Mouse (Mus musculus) kidney, postnatal 0 days (tissue): ENCODE results near the gene Csrp2. TPM values are rescaled to one million over a fixed set of nuclear protein-coding genes. Genes with fewer than 3 reads are reported as not detected.

Source experiments
- ATAC-seq: fragments of 200-750 bp; cut with Nextera tagmentation; replicated peaks from 2 replicates; pipeline ENCODE4 v1.8.0; 2017; ENCODE audit warnings: low read depth, moderate number of reproducible peaks, moderate TSS enrichment, moderate library complexity; ENCODE audit not compliant: low FRiP score
- DNase-seq: peaks from one replicate; pipeline ENCODE4 v3.0.0-alpha.2; 2016; ENCODE audit warnings: low spot score
- H3K27ac ChIP-seq: fragments of 300-500 bp; sonication (generic); 2 replicates; pipeline ENCODE4 v1.5.1; 2014; ENCODE audit warnings: mild to moderate bottlenecking
- H3K27me3 ChIP-seq: fragments of 300-500 bp; sonication (generic); 2 replicates; pipeline ENCODE4 v1.6.1; 2014; ENCODE audit warnings: low read length, mixed read lengths; ENCODE audit not compliant: insufficient read depth
- H3K36me3 ChIP-seq: fragments of 300-500 bp; sonication (generic); 2 replicates; pipeline ENCODE4 v1.6.1; 2014; ENCODE audit warnings: low read length, mixed read lengths; ENCODE audit not compliant: insufficient read depth
- H3K4me1 ChIP-seq: fragments of 300-500 bp; sonication (generic); replicated peaks from 2 replicates; pipeline ENCODE4 v1.6.1; 2014; ENCODE audit warnings: antibody characterized with exemption, low read length, mixed read lengths; ENCODE audit not compliant: insufficient read depth
- H3K4me2 ChIP-seq: fragments of 300-500 bp; sonication (generic); 2 replicates; pipeline ENCODE4 v1.6.1; 2014; ENCODE audit warnings: mild to moderate bottlenecking, low read length, moderate library complexity, mixed read lengths
- H3K4me3 ChIP-seq: fragments of 300-500 bp; sonication (generic); replicated peaks from 2 replicates; pipeline ENCODE4 v1.5.1; 2014; ENCODE audit warnings: low read depth, low read length
- H3K9ac ChIP-seq: fragments of 300-500 bp; sonication (generic); 2 replicates; pipeline ENCODE4 v1.6.1; 2014; ENCODE audit warnings: low read depth, low read length
- H3K9me3 ChIP-seq: fragments of 300-500 bp; sonication (generic); replicated peaks from 2 replicates; pipeline ENCODE4 v1.6.1; 2016; ENCODE audit warnings: low read length, inconsistent platforms, mixed read lengths
- CTCF ChIP-seq: IDR thresholded peaks from 2 replicates; pipeline ENCODE4 v1.5.1; 2016; ENCODE audit warnings: antibody characterized with exemption, low read depth, mild to moderate bottlenecking, moderate library complexity
- WGBS: fragments of 180-500 bp; shearing (Covaris S2); extraction: QIAGEN DNeasy Blood & Tissue Kit; methylation state at CpG from one replicate; pipeline ENCODE4 v1.1.7; 2014; 5-methylcytosine and 5-hydroxymethylcytosine counted together
- polyA plus RNA-seq: library from polyadenylated mRNA; unstranded; fragments of >200 nt; fragmentation: Nextera tagmentation; extraction: Ambion mirVana; gene quantifications from 2 replicates; pipeline ENCODE4 v1.2.1, GENCODE M21; 2015

Gene Csrp2
- polyA plus RNA-seq, 1 experiment from 2014 or later = 206 TPM

DNA sequence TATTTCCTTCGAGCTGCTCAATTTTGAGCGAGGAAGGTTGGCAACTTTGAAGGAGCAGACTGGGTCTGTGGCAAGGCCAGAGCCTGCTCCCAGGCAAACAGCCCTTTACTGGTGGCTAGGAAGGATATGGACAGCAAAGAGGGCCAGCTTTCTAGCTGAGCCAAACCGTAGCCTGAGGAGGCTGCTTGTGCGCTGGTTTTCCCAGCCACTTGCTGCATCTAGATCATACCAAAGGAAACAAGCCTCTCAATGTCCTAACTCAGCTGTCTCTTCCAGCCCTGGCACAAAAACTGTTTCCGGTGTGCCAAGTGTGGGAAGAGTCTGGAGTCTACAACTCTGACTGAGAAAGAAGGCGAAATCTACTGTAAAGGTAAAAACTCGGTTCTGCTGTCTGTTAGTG is 18.8 kb downstream of the Csrp2 start:
- ATAC-seq (no peak), DNase-seq (no peak)
- Histone ChIP-seq H3K9me3 (no peaks in the 10 kb centered on the region), H3K27ac (no peak overlapping the region), H3K27me3 (no peaks in the 10 kb centered on the region), H3K4me2 (no peak overlapping the region), H3K4me1 (no peaks in the 10 kb centered on the region), H3K4me3 (no peak overlapping the region), H3K9ac (no peak overlapping the region), H3K36me3 (peaks cover 25% of the 10 kb centered on the region; the same call in 1 of the 2 replicates)
- TF ChIP-seq CTCF = no peak
- WGBS = 93% methylated on average over 7 of the region's 7 CpGs

DNA sequence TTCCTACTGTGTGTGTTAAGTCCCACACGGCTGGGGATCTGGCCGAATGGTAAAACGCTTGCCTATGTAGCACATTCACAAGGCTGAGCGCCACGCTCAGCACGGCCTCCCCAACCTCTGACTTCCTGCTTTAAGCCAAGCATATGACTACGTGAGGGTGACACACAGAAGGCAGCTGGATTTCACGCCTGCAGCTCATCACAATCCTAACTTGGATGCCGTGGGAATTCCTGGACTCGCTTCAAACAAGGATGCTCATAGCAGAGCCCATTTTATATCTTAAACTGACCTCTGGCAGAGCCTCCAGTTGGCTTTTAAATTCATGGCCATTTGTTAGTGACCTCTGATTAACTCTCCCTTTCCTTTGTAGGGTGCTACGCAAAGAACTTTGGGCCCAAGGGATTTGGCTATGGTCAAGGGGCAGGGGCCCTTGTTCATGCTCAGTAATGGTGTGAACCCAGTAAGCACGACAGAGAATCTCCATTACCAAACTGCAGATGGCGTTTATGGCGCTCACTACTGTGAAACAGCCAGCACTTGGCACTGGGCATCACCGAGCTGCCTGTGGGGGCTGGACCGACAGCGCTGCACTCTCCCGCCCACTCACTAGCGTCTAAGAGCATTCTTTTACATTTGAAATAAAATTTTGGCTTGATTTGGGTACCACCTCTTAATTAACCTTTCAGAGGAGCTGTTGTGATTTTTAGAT is 19.4 kb downstream of the Csrp2 start:
- no peak for DNase-seq
- Histone ChIP-seq H3K27ac (no peak overlapping the region), H3K27me3 (no peaks in the 10 kb centered on the region), H3K4me1 (no peaks in the 10 kb centered on the region), H3K9me3 (no peaks in the 10 kb centered on the region), H3K36me3 (peaks cover 25% of the 10 kb centered on the region; the same call in 1 of the 2 replicates), H3K9ac (no peak overlapping the region), H3K4me3 (no peak overlapping the region), H3K4me2 (no peak overlapping the region)
- 79% methylated on average over 19 of the region's 19 CpGs for WGBS
- ATAC-seq = no peak
- no peak for TF ChIP-seq CTCF

DNA sequence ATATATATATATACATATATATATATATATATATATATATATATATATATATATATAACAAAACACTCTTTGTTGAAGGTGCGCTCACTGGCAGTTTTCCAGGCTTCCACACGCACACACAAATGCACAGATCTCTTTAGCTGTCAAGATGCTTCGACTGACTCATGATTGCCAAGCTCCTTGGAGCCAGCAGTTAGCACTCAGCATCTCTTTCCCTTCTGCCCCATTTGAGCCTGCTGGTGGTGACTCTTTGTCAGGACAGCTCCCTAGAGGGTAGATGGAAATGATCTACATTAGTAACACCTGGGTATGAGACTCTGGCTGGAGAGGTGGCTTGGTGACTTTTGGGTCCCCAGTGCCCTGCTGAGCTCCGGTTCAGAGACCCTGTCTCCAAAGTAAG is 20.1 kb downstream of the Csrp2 start:
- Histone ChIP-seq H3K9ac (no peak overlapping the region), H3K27me3 (no peaks in the 10 kb centered on the region), H3K36me3 (peaks cover 28% of the 10 kb centered on the region), H3K27ac (no peak overlapping the region), H3K4me2 (no peak overlapping the region), H3K9me3 (no peaks in the 10 kb centered on the region), H3K4me3 (no peak overlapping the region), H3K4me1 (no peaks in the 10 kb centered on the region)
- WGBS = 79% methylated on average over 4 of the region's 4 CpGs
- DNase-seq (no peak), ATAC-seq (no peak)
- no peak for TF ChIP-seq CTCF

GRCm38 (mm10) chr10:110940740-110941398 is 21.3 kb downstream of the Csrp2 start:
- 85% methylated on average over 13 of the region's 13 CpGs for WGBS
- H3K9ac ChIP-seq = no peak overlapping the region
- no peaks in the 10 kb centered on the region for H3K9me3 ChIP-seq
- H3K36me3 ChIP-seq = peaks cover 28% of the 10 kb centered on the region
- H3K27ac ChIP-seq = no peak overlapping the region
- no peaks in the 10 kb centered on the region for H3K27me3 ChIP-seq
- no peak overlapping the region for H3K4me2 ChIP-seq
- DNase-seq (no peak), ATAC-seq (peak; percentile 38; the same call in 1 of the 2 replicates)
- no peaks in the 10 kb centered on the region for H3K4me1 ChIP-seq
- TF ChIP-seq CTCF = peak; percentile 38; the same call in 1 of the 2 replicates
- H3K4me3 ChIP-seq = no peak overlapping the region

DNA sequence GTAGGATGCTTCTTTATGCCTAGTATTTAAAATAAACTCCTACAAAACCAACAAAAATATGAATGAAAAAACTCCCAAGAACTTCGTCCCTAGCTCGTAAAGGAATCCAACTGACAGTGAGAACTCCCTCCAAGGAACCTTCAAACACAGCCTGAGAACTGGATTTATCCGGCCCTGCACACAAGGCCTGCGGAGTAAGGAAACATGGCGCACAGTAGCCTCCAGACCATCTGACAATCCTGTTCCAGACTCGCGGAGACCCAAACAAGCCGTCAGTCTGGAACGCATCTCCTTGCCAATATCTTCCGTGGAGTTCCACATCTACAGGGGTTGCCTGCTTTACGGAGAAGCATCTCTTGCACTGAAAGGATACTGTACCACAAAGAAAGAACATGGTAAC is 22.4 kb downstream of the Csrp2 start:
- H3K9ac ChIP-seq = no peak overlapping the region
- peaks cover 28% of the 10 kb centered on the region for H3K36me3 ChIP-seq
- 90% methylated on average over 11 of the region's 11 CpGs for WGBS
- no peak overlapping the region for H3K4me2 ChIP-seq
- DNase-seq (no peak), ATAC-seq (no peak)
- H3K4me1 ChIP-seq = no peaks in the 10 kb centered on the region
- no peaks in the 10 kb centered on the region for H3K27me3 ChIP-seq
- H3K27ac ChIP-seq = no peak overlapping the region
- no peaks in the 10 kb centered on the region for H3K9me3 ChIP-seq
- H3K4me3 ChIP-seq = no peak overlapping the region
- TF ChIP-seq CTCF = no peak

DNA sequence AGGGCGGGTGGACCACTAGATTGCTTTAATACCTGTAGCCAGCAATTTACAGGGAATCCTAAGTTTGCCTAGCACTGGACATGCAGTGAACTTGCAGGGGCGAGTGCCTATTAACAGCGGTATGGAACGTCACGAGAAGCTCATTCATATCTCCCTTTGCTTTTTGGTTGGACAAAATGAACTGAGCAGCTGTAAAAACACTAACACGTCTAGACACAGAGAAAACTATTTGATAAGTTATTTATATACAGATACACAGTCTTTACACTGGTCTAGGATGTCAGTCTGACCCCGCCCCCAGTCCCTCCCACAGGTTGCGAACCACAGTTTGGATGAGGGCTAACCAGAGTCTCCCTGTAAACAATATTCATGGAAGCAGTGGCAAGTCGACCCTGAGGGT is 23.2 kb downstream of the Csrp2 start:
- 69% methylated on average over 9 of the region's 9 CpGs for WGBS
- H3K9ac ChIP-seq = no peak overlapping the region
- ATAC-seq (no peak), DNase-seq (no peak)
- H3K4me3 ChIP-seq = no peak overlapping the region
- no peak for TF ChIP-seq CTCF
- H3K36me3 ChIP-seq = peaks cover 26% of the 10 kb centered on the region
- no peak overlapping the region for H3K4me2 ChIP-seq
- no peaks in the 10 kb centered on the region for H3K9me3 ChIP-seq
- no peak overlapping the region for H3K27ac ChIP-seq
- no peaks in the 10 kb centered on the region for H3K27me3 ChIP-seq
- H3K4me1 ChIP-seq = no peaks in the 10 kb centered on the region
